Mouse (Mus musculus): ENCODE measurements around the gene Myh11.
"Not testable (repeated sequence)": the region's sequence is repeated elsewhere in the genome, so short reads cannot be mapped to it uniquely, and the experiment has no call there.

Myh11 gene

GRCm38 (mm10) chr16:14169706-14170105 is 121.5 kb downstream of the Myh11 start:
- intact Hi-C loops (cut with DNase I), result no loop called here

- intact Hi-C loops (cut with DNase I), result no loop called here
Observed at GRCm38 (mm10) chr16:14166490-14166889, 124.7 kb downstream of the Myh11 start.

GRCm38 (mm10) chr16:14163731-14164130 is 127.4 kb downstream of the Myh11 start:
- intact Hi-C loops (cut with DNase I), result loop anchor here (5.0 kb wide), 1 partner anchor 261 kb away; the partner anchor contains the start of genes Mpv17l and Pdxdc1

GRCm38 (mm10) chr16:14162988-14163416 is 128.2 kb downstream of the Myh11 start, which contains the start of the genes Nde1 and Marf1:
TSS of gene Nde1 (plus strand) at chr16:14163275.
TSS of gene Marf1 (minus strand) at chr16:14163351.
- intact Hi-C loops (cut with DNase I), result loop anchor here (5.0 kb wide), 1 partner anchor 261 kb away; the partner anchor contains the start of genes Mpv17l and Pdxdc1

GRCm38 (mm10) chr16:14160941-14161340 is 130.2 kb downstream of the Myh11 start:
- intact Hi-C loops (cut with DNase I), result loop anchor here (5.0 kb wide), 1 partner anchor 259 kb away; the partner anchor contains the start of genes Mpv17l and Pdxdc1

- intact Hi-C loops (cut with DNase I), result loop anchor here (5.0 kb wide), 1 partner anchor 257 kb away; the partner anchor contains the start of genes Mpv17l and Pdxdc1
Observed at GRCm38 (mm10) chr16:14159746-14160131, 131.4 kb downstream of the Myh11 start.

- intact Hi-C loops (cut with DNase I), result no loop called here
Observed at GRCm38 (mm10) chr16:14158936-14159745, 132.0 kb downstream of the Myh11 start.

- intact Hi-C loops (cut with DNase I), result no loop called here
Observed at GRCm38 (mm10) chr16:14158536-14158935, 132.6 kb downstream of the Myh11 start.

GRCm38 (mm10) chr16:14156312-14156711 is 134.9 kb downstream of the Myh11 start:
- intact Hi-C loops (cut with DNase I), result no loop called here

- intact Hi-C loops (cut with DNase I), result not testable (repeated sequence)
Observed at GRCm38 (mm10) chr16:14155638-14156037, 135.5 kb downstream of the Myh11 start.

GRCm38 (mm10) chr16:14151718-14152117 is 139.5 kb downstream of the Myh11 start:
- intact Hi-C loops (cut with DNase I), result no loop called here

GRCm38 (mm10) chr16:14147712-14148111 is 143.5 kb downstream of the Myh11 start:
- intact Hi-C loops (cut with DNase I), result no loop called here

Small RNAs within 50 kb of the gene (microRNA-seq; reads per million reads assigned to microRNA genes)
- gene Mir484, result 922 to 1,731 reads per million in 2 experiments
